Mouse (Mus musculus) heart, postnatal 0 days (tissue): ENCODE data around the gene Epha6.

Experiments used
- CTCF ChIP-seq: IDR thresholded peaks from 2 replicates; pipeline ENCODE4 v1.5.1; 2016; ENCODE audit warnings: antibody characterized with exemption, control low read depth, low read depth
- EP300 ChIP-seq: IDR thresholded peaks from 2 replicates; pipeline ENCODE4 v1.6.1; 2016; ENCODE audit warnings: antibody characterized with exemption, low read depth

GRCm38 (mm10) chr16:59666938-59667337, 938.4 kb downstream of the Epha6 start:
- TF ChIP-seq CTCF (no peak), EP300 (no peak)
